Mouse (Mus musculus): ENCODE results near the gene Uggt2. TPM values are rescaled to one million over a fixed set of nuclear protein-coding genes. Genes with fewer than 3 reads are reported as not detected.

The Uggt2 gene
- polyA plus RNA-seq, 1 experiment = 36.2 TPM

DNA sequence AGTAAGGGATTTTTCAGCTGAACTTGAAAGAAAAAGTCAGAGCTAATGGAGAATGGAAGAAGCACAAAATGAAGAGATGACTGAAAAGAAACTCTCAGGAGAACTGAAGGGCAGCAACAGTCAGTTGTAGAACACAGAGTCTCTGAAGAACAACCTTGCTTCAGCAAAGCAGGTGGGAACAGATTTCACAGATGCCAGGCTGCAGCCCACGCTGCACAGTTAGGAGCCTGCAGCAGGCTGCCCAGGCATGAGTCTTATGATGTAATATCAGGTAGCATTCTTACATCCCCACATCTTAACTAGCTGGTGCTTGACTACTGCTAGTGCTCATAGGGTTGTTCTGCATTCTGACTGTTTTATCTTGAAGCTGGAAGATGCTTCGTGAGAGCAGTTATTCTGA, 38.5 kb downstream of the Uggt2 start:
- WGBS = 90% methylated on average over 2 of the region's 2 CpGs
- H3K27me3 ChIP-seq (ENCODE audit: control insufficient read depth, insufficient read depth, low read length) = no peaks in the 10 kb centered on the region
- H3K4me1 ChIP-seq (ENCODE audit: control insufficient read depth, insufficient read depth, low read length) = no peaks in the 10 kb centered on the region
- no peak overlapping the region for H3K27ac ChIP-seq (ENCODE audit: insufficient read depth, low read length)
- TF ChIP-seq POLR2A (IDR thresholded peaks at IDR 0.05; ENCODE audit: borderline replicate concordance, insufficient read depth, low read length) (no peak), CTCF (IDR thresholded peaks at IDR 0.05; ENCODE audit: borderline replicate concordance, insufficient read depth, low read depth, low read length) (no peak)
- no peak for DNase-seq
- no peak overlapping the region for H3K4me3 ChIP-seq (replicated peaks; ENCODE audit: insufficient read depth, low read depth, low read length)

DNA sequence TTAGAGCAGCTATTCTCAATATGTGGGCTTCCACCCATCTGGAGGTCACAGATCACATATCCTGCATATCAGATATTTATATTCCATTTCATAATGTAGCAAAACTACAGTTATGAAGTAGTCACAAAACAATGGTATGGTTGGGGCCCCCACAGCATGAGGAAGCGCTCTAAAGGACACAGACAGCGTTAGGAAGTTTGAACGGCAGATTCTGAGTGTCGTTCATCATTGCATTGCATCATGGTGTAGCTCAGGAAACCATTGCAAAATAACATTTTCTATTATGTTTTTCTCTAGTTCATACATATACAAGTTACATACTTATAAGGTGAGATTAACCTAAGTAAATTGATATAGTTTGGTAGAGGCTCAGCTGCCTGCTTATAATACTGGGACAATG, 42.2 kb downstream of the Uggt2 start:
- WGBS = 91% methylated on average over 4 of the region's 4 CpGs
- no peaks in the 10 kb centered on the region for H3K4me1 ChIP-seq (ENCODE audit: control insufficient read depth, insufficient read depth, low read length)
- no peak overlapping the region for H3K4me3 ChIP-seq (replicated peaks; ENCODE audit: insufficient read depth, low read depth, low read length)
- DNase-seq = no peak
- no peak for TF ChIP-seq POLR2A (IDR thresholded peaks at IDR 0.05; ENCODE audit: borderline replicate concordance, insufficient read depth, low read length)
- no peak for TF ChIP-seq CTCF (IDR thresholded peaks at IDR 0.05; ENCODE audit: borderline replicate concordance, insufficient read depth, low read depth, low read length)
- H3K27ac ChIP-seq (ENCODE audit: insufficient read depth, low read length) = no peak overlapping the region
- no peaks in the 10 kb centered on the region for H3K27me3 ChIP-seq (ENCODE audit: control insufficient read depth, insufficient read depth, low read length)

DNA sequence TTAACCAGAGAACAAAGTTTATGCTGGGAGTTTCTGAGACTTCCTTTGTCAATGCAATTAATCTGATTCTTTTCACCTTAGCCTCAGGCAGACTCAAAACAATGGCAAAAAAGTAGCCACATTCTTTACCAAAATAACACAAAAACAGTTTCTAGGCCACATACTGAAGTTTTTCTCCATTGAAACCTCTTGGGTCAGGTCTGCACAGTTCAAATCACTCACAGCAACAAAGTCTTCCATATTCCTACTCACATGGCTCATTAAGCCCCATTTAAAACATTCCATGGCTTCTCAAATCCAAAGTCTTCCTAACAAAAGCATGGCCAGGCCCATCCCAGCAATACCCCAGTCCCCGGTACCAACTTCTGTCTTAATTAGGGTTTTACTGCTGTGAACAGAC, 46.3 kb downstream of the Uggt2 start:
- no peak overlapping the region for H3K4me3 ChIP-seq (replicated peaks; ENCODE audit: insufficient read depth, low read depth, low read length)
- H3K4me1 ChIP-seq (ENCODE audit: control insufficient read depth, insufficient read depth, low read length) = no peaks in the 10 kb centered on the region
- no peak overlapping the region for H3K27ac ChIP-seq (ENCODE audit: insufficient read depth, low read length)
- no peak for TF ChIP-seq POLR2A (IDR thresholded peaks at IDR 0.05; ENCODE audit: borderline replicate concordance, insufficient read depth, low read length)
- TF ChIP-seq CTCF (IDR thresholded peaks at IDR 0.05; ENCODE audit: borderline replicate concordance, insufficient read depth, low read depth, low read length) = no peak
- DNase-seq = no peak
- 80% methylated on average over 1 of the region's 1 CpGs for WGBS
- H3K27me3 ChIP-seq (ENCODE audit: control insufficient read depth, insufficient read depth, low read length) = no peaks in the 10 kb centered on the region

DNA sequence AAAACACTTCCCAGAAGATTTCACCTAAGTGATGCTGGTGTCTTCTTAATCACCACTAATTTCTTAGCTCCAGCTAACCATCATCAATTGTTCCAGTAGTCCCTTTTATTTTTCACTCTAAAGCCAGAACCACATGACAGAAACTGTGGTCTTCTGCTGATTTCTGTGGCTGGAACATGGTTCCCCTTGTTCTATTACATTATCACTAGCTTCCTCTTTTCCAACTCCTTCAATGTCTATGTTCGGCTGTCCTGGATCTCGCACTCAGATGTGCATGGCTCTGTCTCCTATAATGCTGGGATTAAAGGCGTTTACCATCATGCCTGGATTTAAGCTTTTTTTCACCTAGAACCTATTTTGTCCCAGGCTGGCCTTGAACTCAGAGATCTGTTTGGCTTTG, 46.9 kb downstream of the Uggt2 start:
- no peaks in the 10 kb centered on the region for H3K27me3 ChIP-seq (ENCODE audit: control insufficient read depth, insufficient read depth, low read length)
- no peak overlapping the region for H3K27ac ChIP-seq (ENCODE audit: insufficient read depth, low read length)
- no peak for DNase-seq
- no peaks in the 10 kb centered on the region for H3K4me1 ChIP-seq (ENCODE audit: control insufficient read depth, insufficient read depth, low read length)
- no peak overlapping the region for H3K4me3 ChIP-seq (replicated peaks; ENCODE audit: insufficient read depth, low read depth, low read length)
- 93% methylated on average over 3 of the region's 3 CpGs for WGBS
- TF ChIP-seq POLR2A (IDR thresholded peaks at IDR 0.05; ENCODE audit: borderline replicate concordance, insufficient read depth, low read length) (no peak), CTCF (IDR thresholded peaks at IDR 0.05; ENCODE audit: borderline replicate concordance, insufficient read depth, low read depth, low read length) (no peak)

- Histone ChIP-seq H3K4me1 (ENCODE audit: control insufficient read depth, insufficient read depth, low read length) (no peaks in the 10 kb centered on the region), H3K27ac (ENCODE audit: insufficient read depth, low read length) (no peak overlapping the region), H3K4me3 (replicated peaks; ENCODE audit: insufficient read depth, low read depth, low read length) (no peak overlapping the region), H3K27me3 (ENCODE audit: control insufficient read depth, insufficient read depth, low read length) (no peaks in the 10 kb centered on the region)
- WGBS = 85% methylated on average over 7 of the region's 7 CpGs
- TF ChIP-seq CTCF (IDR thresholded peaks at IDR 0.05; ENCODE audit: borderline replicate concordance, insufficient read depth, low read depth, low read length) (no peak), POLR2A (IDR thresholded peaks at IDR 0.05; ENCODE audit: borderline replicate concordance, insufficient read depth, low read length) (no peak)
- DNase-seq = no peak
These were observed 55.5 kb downstream of the Uggt2 start for GRCm38 (mm10) chr14:119043765-119044164.

DNA sequence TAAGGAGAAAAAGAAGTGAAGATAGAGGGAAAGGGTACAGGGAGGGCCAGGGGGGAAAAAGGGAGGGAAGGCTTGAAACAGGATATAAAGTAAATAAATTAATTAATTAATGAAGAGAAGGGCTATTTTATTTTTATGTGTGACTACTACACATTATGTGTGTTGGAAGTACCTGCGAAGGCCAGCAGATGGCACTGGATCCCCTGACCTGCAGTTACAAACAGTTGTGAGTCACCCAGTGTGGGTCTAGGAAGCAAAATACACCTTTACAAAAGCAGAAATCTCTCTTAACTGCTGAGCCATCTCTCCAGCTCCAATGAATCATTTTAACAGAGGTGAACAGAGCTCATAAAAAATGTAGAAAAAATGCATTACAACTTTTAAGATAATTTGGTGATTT, 59.0 kb downstream of the Uggt2 start:
- WGBS = 62% methylated on average over 1 of the region's 1 CpGs
- H3K4me1 ChIP-seq (ENCODE audit: control insufficient read depth, insufficient read depth, low read length) = no peaks in the 10 kb centered on the region
- peak; percentile 73 for TF ChIP-seq CTCF (IDR thresholded peaks at IDR 0.05; ENCODE audit: borderline replicate concordance, insufficient read depth, low read depth, low read length)
- no peak for TF ChIP-seq POLR2A (IDR thresholded peaks at IDR 0.05; ENCODE audit: borderline replicate concordance, insufficient read depth, low read length)
- H3K27me3 ChIP-seq (ENCODE audit: control insufficient read depth, insufficient read depth, low read length) = no peaks in the 10 kb centered on the region
- peak; percentile 35 to 48 for DNase-seq
- H3K4me3 ChIP-seq (replicated peaks; ENCODE audit: insufficient read depth, low read depth, low read length) = no peak overlapping the region
- H3K27ac ChIP-seq (ENCODE audit: insufficient read depth, low read length) = no peak overlapping the region

DNA sequence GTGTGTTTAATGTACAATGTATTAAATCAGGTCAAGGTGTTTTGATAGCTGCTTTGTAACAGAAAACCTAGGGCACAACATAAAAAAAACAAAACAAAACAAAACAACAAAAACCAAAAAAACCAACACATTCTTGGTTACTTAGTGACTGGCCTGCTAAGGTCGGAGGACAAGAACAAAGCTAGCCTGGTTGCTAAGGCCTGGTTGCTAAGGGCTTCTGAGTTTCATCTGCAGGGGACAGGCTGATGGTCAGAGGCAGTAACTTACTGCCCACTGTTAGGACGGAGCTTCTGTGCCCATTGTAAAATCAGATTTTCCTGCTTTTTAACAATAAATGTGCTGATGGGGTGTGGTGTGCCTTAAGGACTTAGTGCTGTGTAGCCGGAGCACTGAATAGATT, 61.5 kb downstream of the Uggt2 start:
- H3K4me1 ChIP-seq (ENCODE audit: control insufficient read depth, insufficient read depth, low read length) = no peaks in the 10 kb centered on the region
- H3K4me3 ChIP-seq (replicated peaks; ENCODE audit: insufficient read depth, low read depth, low read length) = no peak overlapping the region
- no peak for DNase-seq
- no peak for TF ChIP-seq CTCF (IDR thresholded peaks at IDR 0.05; ENCODE audit: borderline replicate concordance, insufficient read depth, low read depth, low read length)
- no peak for TF ChIP-seq POLR2A (IDR thresholded peaks at IDR 0.05; ENCODE audit: borderline replicate concordance, insufficient read depth, low read length)
- 43% methylated on average over 3 of the region's 3 CpGs for WGBS
- H3K27ac ChIP-seq (ENCODE audit: insufficient read depth, low read length) = no peak overlapping the region
- H3K27me3 ChIP-seq (ENCODE audit: control insufficient read depth, insufficient read depth, low read length) = no peaks in the 10 kb centered on the region

GRCm38 (mm10) chr14:119037076-119037683, 62.0 kb downstream of the Uggt2 start:
- no peak for TF ChIP-seq POLR2A (IDR thresholded peaks at IDR 0.05; ENCODE audit: borderline replicate concordance, insufficient read depth, low read length)
- no peak for TF ChIP-seq CTCF (IDR thresholded peaks at IDR 0.05; ENCODE audit: borderline replicate concordance, insufficient read depth, low read depth, low read length)
- H3K4me1 ChIP-seq (ENCODE audit: control insufficient read depth, insufficient read depth, low read length) = no peaks in the 10 kb centered on the region
- H3K4me3 ChIP-seq (replicated peaks; ENCODE audit: insufficient read depth, low read depth, low read length) = no peak overlapping the region
- H3K27me3 ChIP-seq (ENCODE audit: control insufficient read depth, insufficient read depth, low read length) = no peaks in the 10 kb centered on the region
- no peak overlapping the region for H3K27ac ChIP-seq (ENCODE audit: insufficient read depth, low read length)
- 77% methylated on average over 12 of the region's 12 CpGs for WGBS
- DNase-seq = no peak

Measured in cerebellum, adult 2 months (tissue).